Mouse (Mus musculus): ENCODE data around the gene Ruvbl2.

The Ruvbl2 gene

GRCm38 (mm10) chr7:45396337-45396775 is 41.5 kb downstream of the Ruvbl2 start:
- DNase-seq = peak in 1 of 2 experiments; percentile 14

GRCm38 (mm10) chr7:45395578-45396336 is 42.1 kb downstream of the Ruvbl2 start, which contains the start of gene Snrnp70:
Gene Snrnp70, minus strand, starts transcription at chr7:45395742.
- peak; percentile 100 for DNase-seq

DNA sequence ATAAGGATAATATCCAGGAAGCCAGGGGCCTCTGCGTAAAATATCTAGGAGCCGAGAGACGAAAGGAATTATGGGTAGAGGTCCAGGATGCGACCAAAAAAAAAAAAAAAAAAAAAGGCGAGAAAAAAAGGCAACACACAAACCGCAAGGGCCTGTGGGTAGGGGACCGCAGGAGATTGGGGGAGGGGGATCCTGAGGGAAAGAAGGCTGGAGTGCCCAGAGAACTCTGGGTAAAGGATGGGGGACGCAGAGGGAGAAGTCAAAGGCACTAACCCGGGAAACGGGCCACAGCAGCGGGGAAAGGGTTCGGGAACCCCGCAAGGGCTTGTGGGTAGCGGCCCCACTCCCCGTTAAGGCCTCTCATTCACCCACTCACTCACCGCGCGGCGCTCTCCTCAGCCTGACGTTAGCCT is 42.8 kb downstream of the Ruvbl2 start:
- peak in 1 of 2 experiments; percentile 61 for DNase-seq

DNA sequence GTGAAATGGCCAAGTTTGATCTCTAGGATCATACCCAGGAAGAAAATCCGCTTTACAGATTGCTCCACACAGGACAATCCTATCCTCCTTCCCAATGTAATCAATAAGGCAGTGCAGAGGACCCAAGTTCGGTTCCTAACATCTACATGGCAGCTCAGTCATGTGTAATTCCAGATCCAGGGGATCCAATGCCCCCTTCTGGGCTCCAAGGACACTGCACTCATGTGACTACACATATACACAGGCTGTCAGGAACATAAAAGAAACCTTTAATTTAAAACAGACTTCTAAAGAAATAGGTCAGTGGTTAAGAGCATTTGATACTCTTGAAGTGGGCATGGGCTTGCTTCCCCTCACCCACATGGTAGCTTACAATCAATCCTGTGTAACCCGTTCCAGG is 51.8 kb downstream of the Ruvbl2 start:
- DNase-seq = no peak

DNA sequence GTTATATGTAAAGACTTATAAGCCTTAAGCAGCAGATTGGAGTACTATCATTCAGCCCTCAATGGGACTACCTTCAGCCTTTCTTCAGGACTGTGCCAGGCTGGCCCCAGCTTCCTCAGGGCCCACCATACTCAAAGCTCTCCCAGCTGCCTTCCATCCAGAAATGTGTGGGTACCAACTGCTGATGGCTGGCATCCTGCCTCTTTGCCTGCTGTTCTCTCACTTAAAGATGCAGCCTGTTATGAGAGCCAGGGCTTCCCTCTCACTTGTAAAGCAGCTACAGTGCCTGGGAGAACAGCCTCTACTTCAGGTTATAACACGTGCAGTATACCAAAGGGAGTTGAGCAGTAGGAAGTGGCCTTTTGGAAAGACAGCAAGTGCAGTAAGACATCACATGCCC is 61.8 kb downstream of the Ruvbl2 start:
- no peak for DNase-seq

DNA sequence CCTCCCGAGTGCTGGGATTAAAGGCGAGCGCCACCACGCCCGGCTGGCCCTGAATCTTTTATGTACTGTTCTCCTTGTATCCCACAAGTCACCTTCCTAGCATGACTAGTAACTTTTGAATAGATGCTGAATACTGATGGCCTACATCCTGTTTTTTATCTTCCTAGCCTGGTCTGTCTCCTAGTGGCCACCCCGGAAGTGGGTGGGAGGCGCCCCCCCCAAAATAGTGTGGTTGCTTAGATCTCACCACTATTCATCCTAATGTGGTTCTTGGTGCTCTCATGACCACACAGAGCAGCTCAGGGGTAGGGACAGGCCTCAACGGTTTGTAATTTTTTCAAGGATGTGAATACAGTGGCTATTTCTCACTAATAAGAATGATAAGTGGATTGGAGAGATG is 63.3 kb downstream of the Ruvbl2 start:
- no peak for DNase-seq

GRCm38 (mm10) chr7:45372371-45372770 is 65.5 kb downstream of the Ruvbl2 start:
- DNase-seq = no peak

Measured in kidney, postnatal 36 days (tissue).